Mouse (Mus musculus) midbrain, embryonic 10.5 days (tissue): ENCODE results near the gene Ube2m. TPM values are rescaled to one million over a fixed set of nuclear protein-coding genes. Genes with fewer than 3 reads are reported as not detected.
"Not testable (repeated sequence)": the region's sequence is repeated elsewhere in the genome, so short reads cannot be mapped to it uniquely, and the experiment has no call there.

Experiments used
- DNase-seq: peaks from one replicate; pipeline ENCODE4 v3.0.0-alpha.2; 2017; ENCODE audit warnings: low spot score
- H3K27ac ChIP-seq: fragments of 300-500 bp; sonication (generic); replicated peaks from 2 replicates; pipeline ENCODE4 v1.5.1; 2016; ENCODE audit warnings: mild to moderate bottlenecking
- H3K27me3 ChIP-seq: fragments of 300-500 bp; sonication (generic); 2 replicates; pipeline ENCODE4 v1.6.1; 2016; ENCODE audit warnings: low read depth, mild to moderate bottlenecking; ENCODE audit not compliant: poor library complexity, severe bottlenecking
- H3K36me3 ChIP-seq: fragments of 300-500 bp; sonication (generic); 2 replicates; pipeline ENCODE4 v1.6.1; 2016; ENCODE audit warnings: mild to moderate bottlenecking, moderate library complexity
- H3K4me1 ChIP-seq: fragments of 300-500 bp; sonication (generic); 2 replicates; pipeline ENCODE4 v1.6.1; 2016
- H3K4me3 ChIP-seq: fragments of 300-500 bp; sonication (generic); 2 replicates; pipeline ENCODE4 v1.5.1; 2016; ENCODE audit warnings: mild to moderate bottlenecking, moderate library complexity
- H3K9me3 ChIP-seq: fragments of 300-500 bp; sonication (generic); replicated peaks from 2 replicates; pipeline ENCODE4 v1.6.1; 2016; ENCODE audit warnings: mild to moderate bottlenecking
- whole genome bisulfite sequencing: fragments of 180-500 bp; shearing (Covaris S2); methylation state at CpG from one replicate; pipeline ENCODE4 v1.1.7; 2016; 5-methylcytosine and 5-hydroxymethylcytosine counted together
- polyA plus RNA-seq: library from polyadenylated mRNA; unstranded; fragments of >200 nt; fragmentation: Nextera tagmentation; extraction: Ambion mirVana; gene quantifications from 2 replicates; pipeline ENCODE4 v1.2.1, GENCODE M21; 2016

Gene Ube2m
- 84.5 and 103 TPM in 2 replicates for polyA plus RNA-seq

DNA sequence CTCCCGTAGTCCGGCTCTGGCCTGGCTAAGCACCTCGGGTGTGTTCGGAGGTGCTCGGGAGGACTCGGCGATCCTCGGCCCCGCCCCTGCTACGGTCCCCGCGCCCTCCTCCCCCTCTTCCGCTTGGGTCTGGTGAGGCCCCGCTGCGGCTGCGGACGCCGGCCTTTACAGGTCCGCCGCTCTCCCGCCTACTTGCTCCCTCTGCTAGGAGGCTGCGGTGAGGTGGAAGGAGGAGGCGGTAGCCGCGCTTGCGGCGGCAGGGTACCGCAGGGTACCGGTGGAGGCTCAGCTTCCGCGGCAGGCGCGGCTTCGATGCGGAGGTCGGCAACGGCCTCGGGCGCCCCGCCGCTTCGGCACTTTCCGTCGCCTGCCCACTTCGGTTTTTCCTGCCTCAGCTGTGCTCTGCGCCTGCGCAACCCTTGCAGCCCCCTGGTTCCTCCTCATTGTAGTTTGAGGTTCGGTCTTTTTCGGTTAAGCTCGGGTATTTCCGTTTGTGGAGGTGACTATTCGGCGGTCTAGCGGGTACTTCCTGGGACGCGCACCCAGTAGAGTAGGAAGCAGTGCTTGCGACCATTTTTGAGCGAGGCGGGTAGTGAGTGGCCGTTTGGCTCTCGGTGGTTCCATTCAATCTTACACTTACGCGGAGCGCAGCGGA is at the start of gene Ube2m:
TSS of gene Ube2m (minus strand) at position 375 of the 655 bp plus-strand sequence.
- Histone ChIP-seq H3K27me3 (peaks cover 28% of the 10 kb centered on the region), H3K4me1 (peaks cover 59% of the 10 kb centered on the region), H3K36me3 (peaks cover 28% of the 10 kb centered on the region), H3K4me3 (peak within 1 kb of the TSS; percentile 77), H3K27ac (peak within 1 kb of the TSS; percentile 99), H3K9me3 (peaks cover 4% of the 10 kb centered on the region)
- DNase-seq = peak; percentile 99
- under 1% methylated on average over 65 of the region's 65 CpGs for WGBS

DNA sequence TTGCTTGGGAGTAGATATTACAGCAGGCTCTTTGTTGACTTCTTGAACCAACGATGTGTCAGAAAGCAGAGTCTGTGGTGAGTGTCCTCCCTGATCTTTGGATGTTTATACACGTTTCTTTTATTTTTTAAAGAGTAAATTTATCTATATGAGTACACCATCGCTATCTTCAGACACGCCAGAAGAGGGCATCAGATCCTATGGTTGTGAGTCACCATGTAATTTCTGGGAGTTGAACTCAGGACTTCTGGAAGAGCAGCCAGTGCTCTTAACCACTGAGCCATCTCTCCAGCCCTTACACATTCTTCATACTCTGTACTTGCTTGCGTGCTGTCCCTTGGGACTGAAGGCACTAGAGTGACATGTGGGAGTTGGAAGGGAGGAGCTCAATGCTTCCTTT is 34.2 kb upstream of the Ube2m start:
- Histone ChIP-seq H3K27ac (no peak overlapping the region), H3K4me3 (no peak overlapping the region), H3K36me3 (no peaks in the 10 kb centered on the region), H3K4me1 (no peaks in the 10 kb centered on the region), H3K9me3 (0 out of 2 replicates have a peak, but pooled peaks cover 4% of the 10 kb centered on the region), H3K27me3 (no peaks in the 10 kb centered on the region)
- WGBS = 58% methylated on average over 5 of the region's 5 CpGs
- DNase-seq = no peak

DNA sequence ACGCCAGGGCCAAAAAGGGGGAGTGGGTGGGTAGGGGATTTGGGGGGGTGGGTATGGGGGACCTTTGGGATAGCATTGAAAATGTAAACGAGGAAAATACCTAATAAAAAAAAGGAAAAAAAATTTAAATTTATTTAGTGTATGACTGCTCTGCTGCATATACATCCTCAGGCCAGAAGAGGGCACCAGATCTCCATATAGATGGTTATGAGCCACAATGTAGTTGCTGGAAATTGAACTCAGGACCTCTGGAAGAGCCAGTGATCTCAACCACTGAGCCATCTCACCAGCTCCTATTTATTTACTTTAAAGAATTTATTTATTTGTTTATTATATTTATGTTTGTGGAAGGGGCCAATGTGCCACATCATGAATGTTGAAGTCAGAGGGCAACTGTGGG is 25.3 kb upstream of the Ube2m start:
- not testable (repeated sequence) for H3K27ac ChIP-seq, H3K4me1 ChIP-seq, H3K4me3 ChIP-seq, H3K36me3 ChIP-seq, H3K27me3 ChIP-seq, DNase-seq
- 61% methylated on average over 2 of the region's 2 CpGs for WGBS
- H3K9me3 ChIP-seq = peaks cover 15% of the 10 kb centered on the region; the same call in 1 of the 2 replicates

DNA sequence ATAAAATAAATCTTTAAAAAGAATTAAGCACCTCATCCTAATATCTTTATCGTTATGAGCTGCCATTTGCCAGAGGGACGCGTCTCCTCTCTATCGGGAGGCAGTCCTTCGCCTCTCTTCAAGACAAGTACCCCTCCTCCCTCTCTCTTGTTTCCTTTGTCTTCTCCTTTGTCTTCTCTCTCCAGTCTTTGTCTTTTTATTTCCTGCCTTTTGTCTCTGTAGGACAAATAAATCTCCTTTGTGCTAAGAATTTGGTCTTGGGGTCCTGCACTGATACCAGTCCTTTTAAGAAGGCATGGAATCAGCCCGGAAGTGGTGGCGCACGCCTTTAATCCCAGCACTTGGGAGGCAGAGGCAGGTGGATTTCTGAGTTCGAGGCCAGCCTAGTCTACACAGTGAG is 21.5 kb upstream of the Ube2m start:
- Histone ChIP-seq H3K36me3 (no peaks in the 10 kb centered on the region), H3K27me3 (no peaks in the 10 kb centered on the region), H3K27ac (no peak overlapping the region), H3K4me1 (peaks cover 5% of the 10 kb centered on the region; the same call in 1 of the 2 replicates), H3K4me3 (no peak overlapping the region), H3K9me3 (peaks cover 9% of the 10 kb centered on the region; the same call in 1 of the 2 replicates)
- WGBS = 88% methylated on average over 9 of the region's 9 CpGs
- DNase-seq = no peak

DNA sequence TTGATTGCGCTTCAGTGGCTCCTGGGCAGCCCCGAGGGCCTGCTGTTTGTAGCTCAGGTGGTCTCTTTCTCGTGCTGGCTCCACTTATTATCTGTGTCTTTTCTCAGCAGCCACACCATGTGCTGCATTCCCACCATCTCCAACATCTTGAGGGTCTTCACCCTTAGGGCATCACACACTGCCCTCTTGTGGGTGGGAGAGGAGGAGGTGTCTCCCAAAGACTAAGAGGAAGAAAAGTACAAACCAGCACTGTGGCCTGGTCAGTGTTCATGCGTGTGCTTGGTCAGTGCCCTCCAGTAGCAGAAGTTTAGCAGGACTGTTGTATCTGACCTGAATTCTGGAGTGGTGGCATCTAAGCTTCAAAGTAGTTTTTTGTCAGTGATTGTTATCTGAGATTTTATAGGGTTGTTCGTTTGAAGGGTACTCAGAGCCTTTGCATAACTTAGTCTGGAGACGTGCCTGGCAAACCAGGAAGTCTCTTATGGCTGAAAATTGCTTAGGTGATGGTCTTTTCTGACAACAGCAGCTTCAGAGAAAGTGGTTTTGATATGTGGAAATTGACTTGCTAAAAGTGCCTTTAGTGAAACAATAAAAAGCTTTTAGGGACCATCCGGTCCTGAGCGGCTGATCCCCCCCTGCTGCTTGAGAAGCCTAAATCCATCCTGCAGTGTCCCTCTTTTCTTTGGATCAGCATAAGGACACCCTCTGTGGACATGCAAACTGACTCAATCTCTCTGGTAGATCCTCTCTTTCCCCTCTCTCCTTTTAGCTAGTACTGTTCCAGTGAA is 19.0 kb upstream of the Ube2m start:
- no peaks in the 10 kb centered on the region for H3K9me3 ChIP-seq
- no peak for DNase-seq
- no peaks in the 10 kb centered on the region for H3K36me3 ChIP-seq
- no peaks in the 10 kb centered on the region for H3K27me3 ChIP-seq
- H3K4me3 ChIP-seq = no peak overlapping the region
- H3K27ac ChIP-seq = no peak overlapping the region
- 58% methylated on average over 8 of the region's 8 CpGs for WGBS
- H3K4me1 ChIP-seq = peaks cover 13% of the 10 kb centered on the region

GRCm38 (mm10) chr7:13054287-13055010 is 16.4 kb upstream of the Ube2m start, which contains the start of gene Mzf1:
TSS of gene Mzf1 (minus strand) at chr7:13054764.
- WGBS = under 1% methylated on average over 41 of the region's 41 CpGs
- DNase-seq = peak; percentile 96

DNA sequence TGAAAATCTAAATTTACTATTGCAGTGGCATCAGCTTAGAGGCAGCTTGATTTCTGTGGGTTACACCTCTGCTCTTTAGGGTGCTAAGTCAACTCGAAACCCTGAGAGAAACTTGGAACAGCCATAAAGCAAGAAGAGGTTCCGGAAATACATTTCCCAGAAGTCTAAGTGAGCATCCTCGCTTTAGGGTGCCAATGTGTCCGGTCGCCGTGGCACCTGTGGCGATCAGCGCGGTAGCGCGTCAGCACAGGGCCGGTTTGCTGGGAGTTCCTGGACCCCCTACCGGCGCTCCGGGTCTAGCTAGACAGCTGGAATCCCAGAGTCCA is 15.8 kb upstream of the Ube2m start:
- Histone ChIP-seq H3K9me3 (no peaks in the 10 kb centered on the region), H3K27me3 (no peaks in the 10 kb centered on the region), H3K4me3 (peak overlapping the region; percentile 65), H3K4me1 (peaks cover 13% of the 10 kb centered on the region), H3K27ac (peak overlapping the region; percentile 96), H3K36me3 (no peaks in the 10 kb centered on the region)
- no peak for DNase-seq
- WGBS = 4% methylated on average over 15 of the region's 15 CpGs

More at GRCm38 (mm10) chr7:13054287-13055010, 16.4 kb upstream of the Ube2m start, which contains the start of gene Mzf1:
- Histone ChIP-seq H3K4me3 (peak within 1 kb of the TSS; percentile 65), H3K27ac (peak within 1 kb of the TSS; percentile 96), H3K36me3 (no peaks in the 10 kb centered on the region), H3K4me1 (peaks cover 13% of the 10 kb centered on the region), H3K9me3 (no peaks in the 10 kb centered on the region), H3K27me3 (no peaks in the 10 kb centered on the region)

DNA sequence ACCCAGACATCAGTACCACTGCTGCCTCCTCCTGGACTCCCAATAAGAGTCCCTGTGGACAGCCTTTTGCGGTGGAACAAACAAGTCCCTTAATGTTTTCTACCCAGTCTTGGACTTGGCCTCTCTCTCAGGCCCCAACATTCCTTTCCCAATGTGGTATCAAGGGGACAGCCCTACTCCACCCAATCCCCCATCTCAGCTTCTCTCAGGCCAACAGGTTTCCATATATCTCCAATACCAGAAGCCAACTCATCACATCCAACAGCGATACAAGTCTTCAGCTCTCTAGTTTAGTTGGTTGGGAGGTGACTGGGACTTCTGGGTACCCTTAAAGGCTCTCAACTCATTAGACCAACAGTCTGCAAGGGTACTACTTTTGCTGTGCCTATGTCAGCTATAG is 15.4 kb upstream of the Ube2m start:
- Histone ChIP-seq H3K36me3 (no peaks in the 10 kb centered on the region), H3K4me3 (peak overlapping the region; percentile 65), H3K4me1 (peaks cover 13% of the 10 kb centered on the region), H3K27ac (peak overlapping the region; percentile 96), H3K27me3 (no peaks in the 10 kb centered on the region), H3K9me3 (no peaks in the 10 kb centered on the region)
- DNase-seq = no peak
- 89% methylated on average over 2 of the region's 2 CpGs for WGBS

DNA sequence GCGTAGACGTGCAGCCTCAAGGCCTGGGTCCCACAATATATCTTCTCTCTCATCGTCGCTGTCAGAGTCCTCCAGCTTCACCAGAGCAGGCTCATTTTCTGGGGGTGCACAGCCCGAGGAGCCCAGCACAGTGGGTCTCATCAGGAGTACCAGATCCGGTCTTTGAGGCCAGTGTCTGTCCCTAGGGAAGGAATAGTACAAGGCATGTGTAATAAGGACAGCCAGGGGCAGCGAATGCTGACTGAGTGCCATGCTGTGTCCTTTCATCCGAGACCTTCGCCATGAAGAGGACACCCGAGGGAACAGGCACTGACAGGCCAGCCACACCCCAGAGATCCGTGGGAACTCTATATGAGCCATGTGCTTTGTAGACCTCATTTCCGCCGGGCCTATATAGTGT is 14.9 kb upstream of the Ube2m start:
- H3K36me3 ChIP-seq = no peaks in the 10 kb centered on the region
- no peak overlapping the region for H3K4me3 ChIP-seq
- 88% methylated on average over 13 of the region's 13 CpGs for WGBS
- no peaks in the 10 kb centered on the region for H3K27me3 ChIP-seq
- DNase-seq = no peak
- no peaks in the 10 kb centered on the region for H3K9me3 ChIP-seq
- peaks cover 13% of the 10 kb centered on the region for H3K4me1 ChIP-seq
- no peak overlapping the region for H3K27ac ChIP-seq

GRCm38 (mm10) chr7:13046084-13046483 is 8.0 kb upstream of the Ube2m start:
- H3K27ac ChIP-seq = no peak overlapping the region
- peaks cover 3% of the 10 kb centered on the region; the same call in 1 of the 2 replicates for H3K36me3 ChIP-seq
- peaks cover 11% of the 10 kb centered on the region for H3K9me3 ChIP-seq
- peaks cover 48% of the 10 kb centered on the region for H3K27me3 ChIP-seq
- H3K4me1 ChIP-seq = peaks cover 17% of the 10 kb centered on the region
- no peak overlapping the region for H3K4me3 ChIP-seq
- peak; percentile 49 for DNase-seq
- WGBS = 30% methylated on average over 2 of the region's 2 CpGs

DNA sequence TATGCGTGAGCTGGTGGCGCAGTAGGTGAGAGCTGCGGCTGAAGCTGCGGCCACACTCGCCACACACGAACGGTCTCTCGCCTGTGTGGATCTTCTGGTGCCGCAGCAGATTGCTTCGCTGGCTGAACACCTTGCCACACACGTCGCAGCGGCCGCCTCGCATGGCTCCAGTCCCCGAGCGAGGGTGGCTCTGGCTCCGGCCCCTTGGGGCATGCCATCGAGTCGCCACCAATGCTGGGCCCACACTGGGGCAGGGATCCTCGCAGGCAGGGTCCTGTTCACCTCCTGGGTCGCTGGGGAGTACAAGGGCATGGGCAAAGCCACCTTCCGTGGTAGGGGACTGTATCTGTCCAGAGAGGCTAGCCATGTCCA is 6.2 kb upstream of the Ube2m start:
- Histone ChIP-seq H3K9me3 (peaks cover 11% of the 10 kb centered on the region), H3K4me1 (peaks cover 31% of the 10 kb centered on the region), H3K4me3 (peak overlapping the region; percentile 63), H3K27me3 (peaks cover 57% of the 10 kb centered on the region), H3K36me3 (peaks cover 3% of the 10 kb centered on the region; the same call in 1 of the 2 replicates), H3K27ac (peak overlapping the region; percentile 72)
- DNase-seq = no peak
- WGBS = 3% methylated on average over 23 of the region's 23 CpGs

- Histone ChIP-seq H3K36me3 (peaks cover 3% of the 10 kb centered on the region; the same call in 1 of the 2 replicates), H3K27ac (peak overlapping the region; percentile 72), H3K4me3 (peak overlapping the region; percentile 63), H3K4me1 (peaks cover 37% of the 10 kb centered on the region), H3K9me3 (peaks cover 11% of the 10 kb centered on the region), H3K27me3 (peaks cover 57% of the 10 kb centered on the region)
- 5% methylated on average over 88 of the region's 88 CpGs for WGBS
- DNase-seq = peak; percentile 64
Measured at GRCm38 (mm10) chr7:13043445-13044253, 5.6 kb upstream of the Ube2m start.
